Mouse (Mus musculus): ENCODE data around the gene Tk1. TPM values are rescaled to one million over a fixed set of nuclear protein-coding genes. Genes with fewer than 3 reads are reported as not detected.

The Tk1 gene
- polyA plus RNA-seq, 1 experiment from 2014 or later: 120 TPM

Other genes starting within 250 kb of the Tk1 start
- gene Tnrc6c, start 171.8 kb downstream of the Tk1 start, polyA plus RNA-seq (2015; fragmentation: Nextera tagmentation; extraction: Ambion mirVana): 10.2 and 10.5 TPM in 2 replicates
- gene Tmc8, start 44.0 kb downstream of the Tk1 start, polyA plus RNA-seq (2015; fragmentation: Nextera tagmentation; extraction: Ambion mirVana): 3.2 and 3.7 TPM in 2 replicates
- gene Tmc6, start 43.9 kb downstream of the Tk1 start, polyA plus RNA-seq (2015; fragmentation: Nextera tagmentation; extraction: Ambion mirVana): 31.6 and 36.8 TPM in 2 replicates
- 2.5 and 4.7 TPM in 2 replicates for gene 6030468B19Rik, start 28.4 kb downstream of the Tk1 start, polyA plus RNA-seq (2015; fragmentation: Nextera tagmentation; extraction: Ambion mirVana)
- 0.16 and 0.68 TPM in 2 replicates for gene Gm20708, start 16.4 kb downstream of the Tk1 start, polyA plus RNA-seq (2015; fragmentation: Nextera tagmentation; extraction: Ambion mirVana)
- gene Syngr2, start 16.4 kb downstream of the Tk1 start, polyA plus RNA-seq (2015; fragmentation: Nextera tagmentation; extraction: Ambion mirVana): 129 and 157 TPM in 2 replicates
- 6.8 and 8.5 TPM in 2 replicates for gene Afmid, start 168 bp downstream of the Tk1 start, polyA plus RNA-seq (2015; fragmentation: Nextera tagmentation; extraction: Ambion mirVana)
- 230 and 247 TPM in 2 replicates for gene Birc5, start 23.2 kb upstream of the Tk1 start, polyA plus RNA-seq (2015; fragmentation: Nextera tagmentation; extraction: Ambion mirVana)
- not detected in 2 replicates for gene Tmem235, start 34.7 kb upstream of the Tk1 start, polyA plus RNA-seq (2015; fragmentation: Nextera tagmentation; extraction: Ambion mirVana)
- 6.8 and 8.2 TPM in 2 replicates for gene Tha1, start 47.4 kb upstream of the Tk1 start, polyA plus RNA-seq (2015; fragmentation: Nextera tagmentation; extraction: Ambion mirVana)
- gene Socs3, start 144.0 kb upstream of the Tk1 start, polyA plus RNA-seq (2015; fragmentation: Nextera tagmentation; extraction: Ambion mirVana): 16.1 and 17.4 TPM in 2 replicates
- 32.1 and 37.1 TPM in 2 replicates for gene Pgs1, start 160.2 kb upstream of the Tk1 start, polyA plus RNA-seq (2015; fragmentation: Nextera tagmentation; extraction: Ambion mirVana)

Measured in stomach, embryonic 16.5 days (tissue).